In the genomic region with DNA sequence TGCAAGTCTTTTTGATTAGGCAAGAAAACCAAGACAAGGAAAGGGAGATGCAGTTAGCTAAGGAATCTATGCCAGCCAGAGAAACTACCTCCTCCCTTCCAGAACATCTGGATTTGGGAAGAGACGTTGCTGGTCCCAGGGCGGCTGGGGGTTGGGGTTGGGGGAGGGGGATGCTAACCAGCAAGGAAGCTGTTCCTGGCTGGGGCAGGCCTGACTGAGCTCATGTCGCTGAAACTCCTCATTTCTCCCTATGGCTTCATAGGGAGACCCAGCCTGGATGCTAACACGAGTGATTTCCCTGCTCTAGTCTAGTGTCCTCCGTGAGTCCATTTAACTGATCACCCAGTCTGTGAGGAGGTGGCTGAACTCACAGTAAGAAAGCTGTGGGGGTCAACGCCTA, we compare ENCODE assay signal across 30 mouse cellular contexts. TPM values are rescaled to one million over a fixed set of nuclear protein-coding genes. Genes with fewer than 3 reads are reported as not detected.
DNase-seq lines count a peak whose midpoint lies in the region; TF ChIP-seq lines count a peak whose summit lies in the region.
"Had no signal": no experiment of that assay in that cellular context is flagged by ENCODE, and none has a peak within 500 bp of the region (broad histone marks: within the 10 kb centered on the region; RNA-seq: fewer than 3 reads in every experiment).

No protein-coding gene starts in this region.

- in situ Hi-C loops in ES-E14 (cut with MboI; ENCODE audit: low sequenced_read_pairs in 2 of 2, unreplicated experiment in 2 of 2): no loop called here

- H3K4me3 ChIP-seq in ES-Bruce4 (ENCODE audit: low read depth, low read length): peak overlapping the region; percentile 5; the same call in 1 of the 2 replicates
- peak overlapping the region; percentile 7 to 21; a peak in 3 of 4 replicates for H3K4me3 ChIP-seq in ES-E14 (ENCODE audit: insufficient read depth in 1 of 2, low read depth in 1 of 2, low read length in 2 of 2, poor library complexity in 1 of 2, severe bottlenecking in 1 of 2)
- H3K4me3 ChIP-seq in embryonic facial prominence, embryonic 10.5 days: no peak overlapping the region
- H3K4me3 ChIP-seq: erythroblast, embryonic 14.5 days; heart, embryonic 10.5 days; liver, embryonic 13.5 days; neural tube, embryonic 12.5 days had no signal

- no peaks in the 10 kb centered on the region for H3K27me3 ChIP-seq in ES-Bruce4 (ENCODE audit: control insufficient read depth, insufficient read depth, low read length, poor library complexity, severe bottlenecking)
- peaks cover 52% of the 10 kb centered on the region for H3K27me3 ChIP-seq in embryonic facial prominence, embryonic 10.5 days (replicated peaks; ENCODE audit: low read depth, poor library complexity, severe bottlenecking)

- no peak for DNase-seq in ES-E14 (ENCODE audit: low read depth, low spot score)
- DNase-seq in embryonic facial prominence, embryonic 10.5 days (ENCODE audit: low spot score): peak; percentile 75
- peak; percentile 31 for DNase-seq in forelimb bud, embryonic 11.5 days (ENCODE audit: low read depth, low spot score)
- DNase-seq in ovary, adult 18-20 months (ENCODE audit: low spot score): no peak
- no peak for DNase-seq in layer of hippocampus, postnatal 25 days (ENCODE audit: extremely low spot score in 1 of 2, low spot score in 1 of 2)
- DNase-seq in B cell, adult 2 months: no peak
- DNase-seq in urinary bladder, adult 2 months (ENCODE audit: low spot score): no peak
- DNase-seq: adrenal gland, postnatal 14 days; cerebellum, adult 9-11 months; gastrocnemius, postnatal 10 days; kidney, adult 18-20 months; liver, embryonic 13.5 days; lung, adult 2 months; lung, postnatal 14 days; midbrain, embryonic 14.5 days; thymus, postnatal 14 days had no signal

- H3K4me1 ChIP-seq in ES-Bruce4 (ENCODE audit: control insufficient read depth, insufficient read depth, low read length) (peaks cover 8% of the 10 kb centered on the region), ES-E14 (ENCODE audit: control insufficient read depth in 2 of 2, insufficient read depth in 2 of 2, low read length in 2 of 2, poor library complexity in 1 of 2) (peaks cover 10 to 24% of the 10 kb centered on the region in 2 experiments)
- H3K4me1 ChIP-seq in embryonic facial prominence, embryonic 10.5 days: peaks cover 25% of the 10 kb centered on the region
- H3K4me1 ChIP-seq: liver, embryonic 13.5 days had no signal

- H3K36me3 ChIP-seq in ES-Bruce4 (ENCODE audit: control insufficient read depth, insufficient read depth, low read length, poor library complexity, severe bottlenecking): no peaks in the 10 kb centered on the region
- no peaks in the 10 kb centered on the region for H3K36me3 ChIP-seq in ES-E14 (ENCODE audit: control insufficient read depth, insufficient read depth, low read length, poor library complexity, severe bottlenecking)
- H3K36me3 ChIP-seq in embryonic facial prominence, embryonic 10.5 days (replicated peaks): no peaks in the 10 kb centered on the region
- H3K36me3 ChIP-seq: G1E; heart, embryonic 10.5 days; liver, embryonic 13.5 days; neural tube, embryonic 12.5 days had no signal

- H3K9me3 ChIP-seq in ES-Bruce4 (replicated peaks; ENCODE audit: control insufficient read depth, insufficient read depth, low read length, poor library complexity, severe bottlenecking): no peaks in the 10 kb centered on the region
- H3K9me3 ChIP-seq in ES-E14 (ENCODE audit: control insufficient read depth, insufficient read depth, low read depth, low read length): no peaks in the 10 kb centered on the region
- no peaks in the 10 kb centered on the region for H3K9me3 ChIP-seq in embryonic facial prominence, embryonic 10.5 days
- H3K9me3 ChIP-seq: G1E; heart, embryonic 10.5 days; liver, embryonic 13.5 days; neural tube, embryonic 12.5 days had no signal

- H3K9ac ChIP-seq in ES-Bruce4 (ENCODE audit: low read depth, poor library complexity, severe bottlenecking) (peak overlapping the region; percentile 27), ES-E14 (ENCODE audit: insufficient read depth, low read depth, low read length, poor library complexity, severe bottlenecking) (peak overlapping the region; percentile 64)
- H3K9ac ChIP-seq: liver, embryonic 13.5 days; neural tube, embryonic 12.5 days had no signal

- TF ChIP-seq CTCF in ES-Bruce4 (IDR thresholded peaks at IDR 0.05; ENCODE audit: low read depth, low read length): no peak

- no peak for TF ChIP-seq POLR2A in ES-Bruce4 (IDR thresholded peaks at IDR 0.05; ENCODE audit: insufficient read depth, low read length)

- peak; percentile 54; the same call in 1 of the 2 replicates for TF ChIP-seq EP300 in ES-Bruce4 (IDR thresholded peaks at IDR 0.05; ENCODE audit: insufficient read depth, low read depth, low read length)

- peak overlapping the region; percentile 95 for H3K27ac ChIP-seq in ES-Bruce4 (ENCODE audit: insufficient read depth, low read length)
- peak overlapping the region; percentile 99 for H3K27ac ChIP-seq in ES-E14 (ENCODE audit: insufficient read depth, low read depth, low read length, poor library complexity, severe bottlenecking)
- H3K27ac ChIP-seq in embryonic facial prominence, embryonic 10.5 days (replicated peaks): peak overlapping the region; percentile 79
- H3K27ac ChIP-seq: heart, embryonic 10.5 days; liver, embryonic 13.5 days; neural tube, embryonic 12.5 days had no signal

- 3% methylated on average over 6 of the region's 6 CpGs for WGBS in embryonic facial prominence, embryonic 10.5 days

TF ChIP-seq in ES-E14, 5 proteins besides CTCF, POLR2A, EP300 and RAD21:
- TF ChIP-seq ZNF384 (IDR thresholded peaks at IDR 0.05; ENCODE audit: low read depth, low read length) (no peak), ZC3H11A (IDR thresholded peaks at IDR 0.05; ENCODE audit: borderline replicate concordance, low read depth, low read length) (no peak), MAFK (IDR thresholded peaks at IDR 0.05; ENCODE audit: insufficient read depth, low read depth, low read length) (no peak), HCFC1 (IDR thresholded peaks at IDR 0.05; ENCODE audit: borderline replicate concordance, insufficient read depth, low read length) (no peak), CHD2 (IDR thresholded peaks at IDR 0.05; ENCODE audit: low read depth, low read length) (no peak)
TF ChIP-seq in ES-E14: peak in this region for 0.

RNA-seq across cellular contexts. Expression of a gene that starts 3.6 kb away (rescaled TPM):
- polyA plus RNA-seq in ES-Bruce4 (2011; ENCODE audit: insufficient read depth, insufficient read length, low read depth, missing spikeins): 397 and 429 TPM in 2 replicates
- total RNA-seq in ES-E14 (2012; rRNA removed): 844 and 868 TPM in 2 replicates
- polyA plus RNA-seq in embryonic facial prominence, embryonic 10.5 days (2016; fragmentation: Nextera tagmentation; extraction: Ambion mirVana): not detected in 2 replicates
- under 1 TPM in 1 of 2 experiments, not detected in 1; 0.26 TPM for total RNA-seq in layer of hippocampus, postnatal 25 days (2021)
- not detected in 2 replicates for polyA plus RNA-seq in urinary bladder, adult 2 months (2012; rRNA removed)
- total RNA-seq: common myeloid progenitor, adult 5-6 weeks; gastrocnemius, postnatal 10 days; granulocyte monocyte progenitor cell, adult 5-6 weeks had no signal
- polyA plus RNA-seq: forebrain, embryonic 14.5 days; G1E; heart, embryonic 16.5 days; large intestine, adult 2 months; liver, embryonic 13.5 days; lung, adult 2 months; midbrain, embryonic 14.5 days; neural tube, embryonic 12.5 days; spleen, adult 2 months had no signal

RNA-seq across cellular contexts. Expression of a gene that starts 14.4 kb away (rescaled TPM):
- 4.0 and 5.2 TPM in 2 replicates for polyA plus RNA-seq in ES-Bruce4 (2011; ENCODE audit: insufficient read depth, insufficient read length, low read depth, missing spikeins)
- 7.6 and 10.5 TPM in 2 replicates for total RNA-seq in ES-E14 (2012; rRNA removed)
- 43.7 and 45.5 TPM in 2 replicates for polyA plus RNA-seq in embryonic facial prominence, embryonic 10.5 days (2016; fragmentation: Nextera tagmentation; extraction: Ambion mirVana)
- 1 to 10 TPM; 4.7 to 6.1 TPM for total RNA-seq in layer of hippocampus, postnatal 25 days (2021)
- 9.6 and 11.5 TPM in 2 replicates for polyA plus RNA-seq in urinary bladder, adult 2 months (2012; rRNA removed)

RNA-seq across cellular contexts. Expression of a gene that starts 14.7 kb away (rescaled TPM):
- 13.4 and 15.3 TPM in 2 replicates for polyA plus RNA-seq in ES-Bruce4 (2011; ENCODE audit: insufficient read depth, insufficient read length, low read depth, missing spikeins)
- total RNA-seq in ES-E14 (2012; rRNA removed): 28.5 and 31.8 TPM in 2 replicates
- 24.2 and 25.0 TPM in 2 replicates for polyA plus RNA-seq in embryonic facial prominence, embryonic 10.5 days (2016; fragmentation: Nextera tagmentation; extraction: Ambion mirVana)
- total RNA-seq in layer of hippocampus, postnatal 25 days (2021): 10 to 100 TPM in 1 of 2 experiments, 1 to 10 TPM in 1; 8.0 to 10.5 TPM
- 15.3 and 16.2 TPM in 2 replicates for polyA plus RNA-seq in urinary bladder, adult 2 months (2012; rRNA removed)

RNA-seq across cellular contexts. Expression of a gene that starts 30.8 kb away (rescaled TPM):
- polyA plus RNA-seq in ES-Bruce4 (2011; ENCODE audit: insufficient read depth, insufficient read length, low read depth, missing spikeins): 4.6 and 7.0 TPM in 2 replicates
- 4.3 and 8.9 TPM in 2 replicates for total RNA-seq in ES-E14 (2012; rRNA removed)
- 1.6 and 1.9 TPM in 2 replicates for polyA plus RNA-seq in embryonic facial prominence, embryonic 10.5 days (2016; fragmentation: Nextera tagmentation; extraction: Ambion mirVana)
- total RNA-seq in layer of hippocampus, postnatal 25 days (2021): under 1 TPM; 0.32 to 0.61 TPM
- 0.12 and 0.15 TPM in 2 replicates for polyA plus RNA-seq in urinary bladder, adult 2 months (2012; rRNA removed)
- total RNA-seq: adrenal gland, postnatal 14 days; common myeloid progenitor, adult 5-6 weeks; gastrocnemius, postnatal 10 days; granulocyte monocyte progenitor cell, adult 5-6 weeks; hematopoietic stem cell, adult 5-6 weeks; layer of hippocampus, postnatal 10 days; megakaryocyte, adult 5-6 weeks had no signal

RNA-seq across cellular contexts. Expression of a gene that starts 32.3 kb away (rescaled TPM):
- polyA plus RNA-seq in ES-Bruce4 (2011; ENCODE audit: insufficient read depth, insufficient read length, low read depth, missing spikeins): 0.68 and 2.0 TPM in 2 replicates
- total RNA-seq in ES-E14 (2012; rRNA removed): 2.1 and 3.1 TPM in 2 replicates
- 0.39 and 0.57 TPM in 2 replicates for polyA plus RNA-seq in embryonic facial prominence, embryonic 10.5 days (2016; fragmentation: Nextera tagmentation; extraction: Ambion mirVana)
- under 1 TPM in 1 of 2 experiments, not detected in 1; 0.09 TPM for total RNA-seq in layer of hippocampus, postnatal 25 days (2021)
- 0.80 and 1.4 TPM in 2 replicates for polyA plus RNA-seq in urinary bladder, adult 2 months (2012; rRNA removed)
- polyA plus RNA-seq: G1E; midbrain, embryonic 14.5 days had no signal

Comparison
In these comparisons a context has a peak if more than half of its experiments do, and no peak if none do; other contexts are left out.
1. DNase-seq: peak in embryonic facial prominence, embryonic 10.5 days (single experiment) and forelimb bud, embryonic 11.5 days (single experiment); none in ES-E14 (single experiment), ovary, adult 18-20 months (single experiment), layer of hippocampus, postnatal 25 days (0 of 2), B cell, adult 2 months (0 of 2) and urinary bladder, adult 2 months (single experiment).
2. RNA of a gene that starts 3.6 kb away (polyA plus RNA-seq): 397 to 429 TPM in ES-Bruce4; not detected in embryonic facial prominence, embryonic 10.5 days and not detected in urinary bladder, adult 2 months; every median in the first group is over 100 times any median in the second.
3. Peak in every context shown above with its lines, with median percentiles within 50 percentile points of each other: H3K27ac ChIP-seq.